Mouse (Mus musculus): ENCODE measurements around the gene Slc9a9. TPM values are rescaled to one million over a fixed set of nuclear protein-coding genes. Genes with fewer than 3 reads are reported as not detected.

The Slc9a9 gene
- polyA plus RNA-seq, 1 experiment = 4.4 TPM

DNA sequence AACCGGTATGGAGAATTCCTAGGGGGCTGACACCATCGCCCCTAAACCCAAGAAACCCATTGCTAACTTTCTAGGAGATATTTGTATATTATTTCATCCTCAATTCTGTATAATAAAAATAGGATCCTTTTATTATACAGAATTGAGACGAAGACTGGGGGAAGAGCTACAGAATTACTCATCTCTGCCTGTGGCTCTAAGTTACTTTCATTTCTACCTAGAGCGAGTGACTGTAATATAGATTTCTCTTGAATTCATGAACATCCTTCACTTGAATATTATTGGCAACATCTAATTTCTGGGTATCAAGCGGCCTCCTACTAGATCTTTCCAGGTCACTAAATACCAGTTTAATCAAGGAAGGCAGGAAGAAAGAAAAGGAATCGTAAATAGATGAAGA is 436.1 kb downstream of the Slc9a9 start:
- Histone ChIP-seq H3K79me3 (ENCODE audit: low read depth) (no peaks in the 10 kb centered on the region), H3K27me3 (ENCODE audit: control insufficient read depth, insufficient read depth, insufficient read length) (no peaks in the 10 kb centered on the region), H3K36me3 (ENCODE audit: control insufficient read depth, insufficient read depth) (no peaks in the 10 kb centered on the region), H3ac (ENCODE audit: control insufficient read depth, insufficient read length, low read depth) (no peak overlapping the region), H3K79me2 (ENCODE audit: control insufficient read depth, insufficient read depth) (no peaks in the 10 kb centered on the region), H3K4me3 (ENCODE audit: insufficient read depth, poor library complexity, severe bottlenecking) (no peak overlapping the region)
- TF ChIP-seq FOSL1 (IDR thresholded peaks at IDR 0.05; ENCODE audit: insufficient read depth, low read length, poor library complexity, severe bottlenecking) = no peak
- TF ChIP-seq CTCF (IDR thresholded peaks at IDR 0.05; ENCODE audit: control insufficient read depth, insufficient read depth, insufficient read length) = no peak
- TF ChIP-seq MYOD1 (IDR thresholded peaks at IDR 0.05; ENCODE audit: control insufficient read depth, insufficient read length, low read depth) = no peak
- TF ChIP-seq MAX (IDR thresholded peaks at IDR 0.05) = no peak
- TF ChIP-seq USF1 (IDR thresholded peaks at IDR 0.05; ENCODE audit: low read depth) = no peak
- no peak for TF ChIP-seq CEBPB (IDR thresholded peaks at IDR 0.05; ENCODE audit: low read depth)
- TF ChIP-seq MYOG (IDR thresholded peaks at IDR 0.05; ENCODE audit: control insufficient read depth, extremely low read depth, insufficient read length) = no peak

DNA sequence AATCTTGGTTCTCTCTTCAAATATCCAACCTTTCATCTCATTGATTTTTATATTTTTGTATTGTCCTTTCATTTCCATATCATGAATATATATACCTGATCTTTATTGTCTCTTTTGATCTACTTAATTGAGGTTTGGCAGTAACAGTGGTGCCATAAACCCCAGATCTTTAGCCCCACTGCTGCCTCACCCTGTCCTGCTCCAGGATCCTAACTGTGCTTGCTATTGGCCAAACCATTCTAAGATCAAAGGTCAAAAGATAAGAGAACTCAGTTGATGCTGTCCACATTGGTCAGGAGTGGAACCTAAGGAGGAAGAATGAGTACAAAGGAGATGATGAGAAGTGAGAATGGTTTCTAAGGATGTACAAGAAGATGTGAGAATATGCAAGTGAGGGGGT is 440.1 kb downstream of the Slc9a9 start:
- H3K4me3 ChIP-seq (ENCODE audit: insufficient read depth, poor library complexity, severe bottlenecking) = no peak overlapping the region
- no peaks in the 10 kb centered on the region for H3K79me3 ChIP-seq (ENCODE audit: low read depth)
- no peaks in the 10 kb centered on the region for H3K36me3 ChIP-seq (ENCODE audit: control insufficient read depth, insufficient read depth)
- no peaks in the 10 kb centered on the region for H3K79me2 ChIP-seq (ENCODE audit: control insufficient read depth, insufficient read depth)
- H3K27me3 ChIP-seq (ENCODE audit: control insufficient read depth, insufficient read depth, insufficient read length) = no peaks in the 10 kb centered on the region
- TF ChIP-seq MYOD1 (IDR thresholded peaks at IDR 0.05; ENCODE audit: control insufficient read depth, insufficient read length, low read depth) (no peak), USF1 (IDR thresholded peaks at IDR 0.05; ENCODE audit: low read depth) (no peak), MYOG (IDR thresholded peaks at IDR 0.05; ENCODE audit: control insufficient read depth, extremely low read depth, insufficient read length) (no peak), CEBPB (IDR thresholded peaks at IDR 0.05; ENCODE audit: low read depth) (no peak), CTCF (IDR thresholded peaks at IDR 0.05; ENCODE audit: control insufficient read depth, insufficient read depth, insufficient read length) (no peak), MAX (IDR thresholded peaks at IDR 0.05) (no peak), FOSL1 (IDR thresholded peaks at IDR 0.05; ENCODE audit: insufficient read depth, low read length, poor library complexity, severe bottlenecking) (no peak)
- H3ac ChIP-seq (ENCODE audit: control insufficient read depth, insufficient read length, low read depth) = no peak overlapping the region

DNA sequence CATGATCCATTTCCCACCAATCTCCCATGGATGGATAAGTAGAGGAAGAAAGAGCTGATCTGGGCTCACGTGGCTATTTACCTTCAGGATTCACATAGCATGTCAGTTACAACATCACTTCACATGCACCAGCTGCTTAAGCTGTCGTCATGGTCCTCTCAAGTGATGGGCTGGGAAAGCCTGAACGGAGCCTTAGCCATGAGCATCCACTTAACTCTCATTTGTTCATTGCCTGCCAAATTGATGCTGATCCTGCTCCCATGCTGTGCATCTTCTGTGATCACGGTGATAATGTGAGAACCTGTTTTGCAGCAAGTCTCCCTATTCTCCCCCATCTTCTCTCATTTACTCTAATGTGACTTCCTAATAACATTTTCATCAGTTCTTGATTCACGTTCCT is 441.1 kb downstream of the Slc9a9 start:
- TF ChIP-seq CEBPB (IDR thresholded peaks at IDR 0.05; ENCODE audit: low read depth) (no peak), MAX (IDR thresholded peaks at IDR 0.05) (no peak), MYOD1 (IDR thresholded peaks at IDR 0.05; ENCODE audit: control insufficient read depth, insufficient read length, low read depth) (peak; percentile 15), MYOG (IDR thresholded peaks at IDR 0.05; ENCODE audit: control insufficient read depth, extremely low read depth, insufficient read length) (no peak)
- Histone ChIP-seq H3ac (ENCODE audit: control insufficient read depth, insufficient read length, low read depth) (no peak overlapping the region), H3K79me3 (ENCODE audit: low read depth) (no peaks in the 10 kb centered on the region), H3K4me3 (ENCODE audit: insufficient read depth, poor library complexity, severe bottlenecking) (no peak overlapping the region), H3K79me2 (ENCODE audit: control insufficient read depth, insufficient read depth) (no peaks in the 10 kb centered on the region), H3K27me3 (ENCODE audit: control insufficient read depth, insufficient read depth, insufficient read length) (no peaks in the 10 kb centered on the region), H3K36me3 (ENCODE audit: control insufficient read depth, insufficient read depth) (no peaks in the 10 kb centered on the region)

DNA sequence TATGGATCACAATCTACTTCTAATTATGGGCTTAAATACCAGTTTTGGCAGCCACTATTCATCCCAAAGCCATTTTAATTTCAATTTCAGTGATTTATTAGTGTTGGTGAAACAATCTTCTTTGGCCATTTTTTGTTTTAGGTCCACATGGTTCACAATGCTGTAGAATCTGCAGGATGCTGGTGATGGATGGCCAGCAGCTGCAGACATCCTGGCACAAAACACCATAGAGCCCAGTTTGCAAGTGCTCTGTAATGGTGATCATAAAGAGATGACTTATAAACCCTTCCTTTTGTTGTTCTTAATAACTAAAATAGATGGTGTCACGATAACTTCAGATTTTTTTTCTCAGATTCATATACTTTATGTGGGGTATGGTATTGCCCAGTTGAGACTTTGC is 442.0 kb downstream of the Slc9a9 start:
- no peaks in the 10 kb centered on the region for H3K36me3 ChIP-seq (ENCODE audit: control insufficient read depth, insufficient read depth)
- TF ChIP-seq MYOG (IDR thresholded peaks at IDR 0.05; ENCODE audit: control insufficient read depth, extremely low read depth, insufficient read length) (no peak), MYOD1 (IDR thresholded peaks at IDR 0.05; ENCODE audit: control insufficient read depth, insufficient read length, low read depth) (peak; percentile 92)
- no peaks in the 10 kb centered on the region for H3K27me3 ChIP-seq (ENCODE audit: control insufficient read depth, insufficient read depth, insufficient read length)
- no peaks in the 10 kb centered on the region for H3K79me3 ChIP-seq (ENCODE audit: low read depth)
- no peak overlapping the region for H3ac ChIP-seq (ENCODE audit: control insufficient read depth, insufficient read length, low read depth)
- H3K4me3 ChIP-seq (ENCODE audit: insufficient read depth, poor library complexity, severe bottlenecking) = no peak overlapping the region
- no peaks in the 10 kb centered on the region for H3K79me2 ChIP-seq (ENCODE audit: control insufficient read depth, insufficient read depth)

GRCm38 (mm10) chr9:95113157-95114135 is 443.7 kb downstream of the Slc9a9 start:
- Histone ChIP-seq H3ac (ENCODE audit: control insufficient read depth, insufficient read length, low read depth) (no peak overlapping the region), H3K79me3 (ENCODE audit: low read depth) (no peaks in the 10 kb centered on the region), H3K27me3 (ENCODE audit: control insufficient read depth, insufficient read depth, insufficient read length) (no peaks in the 10 kb centered on the region), H3K79me2 (ENCODE audit: control insufficient read depth, insufficient read depth) (no peaks in the 10 kb centered on the region), H3K36me3 (ENCODE audit: control insufficient read depth, insufficient read depth) (no peaks in the 10 kb centered on the region), H3K4me3 (ENCODE audit: insufficient read depth, poor library complexity, severe bottlenecking) (no peak overlapping the region)
- TF ChIP-seq MYOD1 (IDR thresholded peaks at IDR 0.05; ENCODE audit: control insufficient read depth, insufficient read length, low read depth) = no peak
- TF ChIP-seq MYOG (IDR thresholded peaks at IDR 0.05; ENCODE audit: control insufficient read depth, extremely low read depth, insufficient read length) = no peak
- TF ChIP-seq MAX (IDR thresholded peaks at IDR 0.05) = no peak
- TF ChIP-seq USF1 (IDR thresholded peaks at IDR 0.05; ENCODE audit: low read depth) = no peak
- no peak for TF ChIP-seq CTCF (IDR thresholded peaks at IDR 0.05; ENCODE audit: control insufficient read depth, insufficient read depth, insufficient read length)
- no peak for TF ChIP-seq CEBPB (IDR thresholded peaks at IDR 0.05; ENCODE audit: low read depth)
- TF ChIP-seq FOSL1 (IDR thresholded peaks at IDR 0.05; ENCODE audit: insufficient read depth, low read length, poor library complexity, severe bottlenecking) = no peak

DNA sequence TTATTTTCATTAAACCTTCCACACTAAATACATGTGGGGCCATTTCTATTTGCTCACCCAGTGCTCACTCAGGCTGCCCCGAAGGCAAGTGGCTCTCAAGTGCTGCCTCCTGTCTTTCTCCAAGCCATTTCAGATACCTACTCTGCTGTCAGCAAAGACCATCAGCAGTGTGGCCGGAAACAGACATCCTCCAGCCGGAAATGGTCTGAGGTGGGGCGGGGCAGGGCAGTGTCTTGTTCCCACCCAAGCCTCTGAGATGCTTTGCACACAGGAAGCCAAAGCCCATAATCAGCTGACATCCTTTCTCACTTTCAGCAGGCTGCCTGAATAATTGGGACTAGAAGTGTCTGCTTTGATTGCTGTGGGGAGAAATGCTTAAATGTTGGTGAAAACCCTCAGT is 450.4 kb downstream of the Slc9a9 start:
- H3K36me3 ChIP-seq (ENCODE audit: control insufficient read depth, insufficient read depth) = no peaks in the 10 kb centered on the region
- H3K79me2 ChIP-seq (ENCODE audit: control insufficient read depth, insufficient read depth) = no peaks in the 10 kb centered on the region
- no peaks in the 10 kb centered on the region for H3K79me3 ChIP-seq (ENCODE audit: low read depth)
- no peak for TF ChIP-seq MYOG (IDR thresholded peaks at IDR 0.05; ENCODE audit: control insufficient read depth, extremely low read depth, insufficient read length)
- no peak for TF ChIP-seq MAX (IDR thresholded peaks at IDR 0.05)
- no peak for TF ChIP-seq USF1 (IDR thresholded peaks at IDR 0.05; ENCODE audit: low read depth)
- no peak for TF ChIP-seq FOSL1 (IDR thresholded peaks at IDR 0.05; ENCODE audit: insufficient read depth, low read length, poor library complexity, severe bottlenecking)
- no peak overlapping the region for H3ac ChIP-seq (ENCODE audit: control insufficient read depth, insufficient read length, low read depth)
- H3K4me3 ChIP-seq (ENCODE audit: insufficient read depth, poor library complexity, severe bottlenecking) = no peak overlapping the region
- no peaks in the 10 kb centered on the region for H3K27me3 ChIP-seq (ENCODE audit: control insufficient read depth, insufficient read depth, insufficient read length)

All from C2C12 (cell line).